Mouse (Mus musculus) adrenal gland, postnatal 25 days (tissue): ENCODE results near the gene Cabp4. TPM values are rescaled to one million over a fixed set of nuclear protein-coding genes. Genes with fewer than 3 reads are reported as not detected.

ENCODE experiments used
- DNase-seq: peaks from one replicate; pipeline ENCODE4 v3.0.0; 2021; ENCODE audit warnings: mixed read lengths
- total RNA-seq: library from RNA; stranded (reverse); gene quantifications from 2 replicates; pipeline ENCODE4 v1.2.3, GENCODE M21; 2021

Gene Cabp4
- total RNA-seq, 1 experiment from 2014 or later, result 0.94 TPM

GRCm38 (mm10) chr19:4100718-4101261 lies 43.0 kb downstream of the Cabp4 start:
- DNase-seq, result peak; percentile 72

DNA sequence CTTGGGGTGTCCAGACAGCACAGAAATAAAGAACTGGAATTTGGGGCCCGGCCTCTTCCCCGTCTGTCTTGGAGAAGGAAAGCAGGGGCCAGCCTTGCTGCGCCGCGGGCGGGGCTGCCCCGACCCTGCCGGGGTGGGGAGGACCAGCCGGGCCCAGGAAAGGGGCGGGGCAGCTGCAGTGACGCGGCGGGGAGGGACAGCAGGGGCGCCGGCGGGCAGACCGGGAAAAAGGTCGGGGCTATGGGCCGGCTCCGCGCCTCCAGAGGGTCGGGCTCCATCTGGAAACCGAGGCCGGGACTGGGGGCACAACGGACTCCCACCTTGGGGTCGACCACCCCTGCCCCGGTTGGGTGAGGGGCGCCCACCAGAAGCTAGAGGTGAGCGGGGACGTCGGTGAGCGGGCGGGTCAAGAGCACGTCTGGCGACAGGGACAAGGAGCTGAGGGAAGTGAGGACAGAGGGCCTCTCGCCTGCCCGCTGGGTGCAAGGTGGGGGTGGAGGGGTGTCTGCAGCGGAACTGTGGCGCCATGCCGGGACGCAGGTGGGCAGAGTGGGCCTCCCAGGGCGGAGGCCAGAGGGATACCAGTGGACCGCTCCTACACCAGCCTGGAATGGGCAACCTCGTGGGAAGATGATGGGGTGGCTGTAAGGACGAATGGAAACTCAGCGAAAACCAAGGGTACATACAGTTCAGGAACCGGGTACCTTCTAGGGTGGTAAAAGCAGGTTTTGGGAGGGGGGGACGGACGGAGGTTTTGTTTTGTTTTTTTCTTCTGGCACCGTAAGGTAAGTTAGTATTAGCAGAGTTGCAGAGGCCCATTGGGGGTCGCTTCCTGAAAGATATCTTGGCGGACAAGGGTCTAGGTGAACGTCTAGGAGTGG lies 43.8 kb downstream of the Cabp4 start, which contains the start of gene Pitpnm1:
Pitpnm1 (plus strand) TSS at position 162 of the 881 bp plus-strand sequence.
- DNase-seq, result peak; percentile 89

- peak; percentile 94 for DNase-seq
Observed at GRCm38 (mm10) chr19:4099056-4099455, 44.8 kb downstream of the Cabp4 start.

DNA sequence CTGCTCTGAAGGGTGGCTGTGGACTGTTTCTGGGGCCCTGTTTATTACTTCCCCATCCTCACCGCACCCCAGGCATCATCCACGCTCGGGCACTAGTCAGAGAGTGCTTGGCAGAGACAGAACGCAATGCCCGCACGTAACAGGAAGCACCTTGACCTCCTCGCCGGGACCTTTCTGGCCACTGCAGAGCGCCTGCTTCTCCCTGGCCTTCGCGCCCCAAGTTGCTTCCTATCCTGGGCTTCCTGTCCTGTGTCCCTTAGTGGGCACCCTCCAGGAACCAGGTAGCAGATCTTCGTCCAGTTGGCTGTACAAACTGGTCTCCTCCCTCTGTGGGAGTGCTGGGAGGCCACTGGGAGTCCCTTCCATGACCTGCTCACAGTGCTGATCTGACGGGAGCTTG lies 45.4 kb downstream of the Cabp4 start:
- no peak for DNase-seq

GRCm38 (mm10) chr19:4097441-4097825 lies 46.4 kb downstream of the Cabp4 start:
- DNase-seq, result peak; percentile 80

GRCm38 (mm10) chr19:4096642-4097440 lies 47.0 kb downstream of the Cabp4 start, which contains the start of gene Cdk2ap2:
Gene Cdk2ap2 (plus strand): TSS chr19:4097182.
- DNase-seq, result peak; percentile 100

DNA sequence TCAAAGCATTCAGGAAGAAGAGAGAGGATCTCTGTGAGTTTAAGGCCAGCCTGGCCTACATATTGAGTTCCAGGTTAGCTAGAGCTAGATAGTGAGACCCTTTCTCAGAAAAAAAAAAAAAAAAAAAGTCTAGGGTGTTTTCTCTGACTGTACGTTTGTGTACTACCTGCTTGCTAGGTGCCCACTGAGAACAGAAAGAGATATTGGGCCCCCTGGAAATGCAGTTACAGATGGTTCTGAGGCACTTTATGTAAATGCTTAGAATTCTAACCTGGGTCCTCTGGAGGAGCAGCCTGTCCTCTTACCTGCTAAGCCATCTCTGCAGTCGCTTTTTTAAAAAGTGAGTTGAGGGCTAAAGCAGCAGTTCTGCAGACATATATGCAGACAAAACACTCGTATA lies 48.0 kb downstream of the Cabp4 start:
- no peak for DNase-seq

DNA sequence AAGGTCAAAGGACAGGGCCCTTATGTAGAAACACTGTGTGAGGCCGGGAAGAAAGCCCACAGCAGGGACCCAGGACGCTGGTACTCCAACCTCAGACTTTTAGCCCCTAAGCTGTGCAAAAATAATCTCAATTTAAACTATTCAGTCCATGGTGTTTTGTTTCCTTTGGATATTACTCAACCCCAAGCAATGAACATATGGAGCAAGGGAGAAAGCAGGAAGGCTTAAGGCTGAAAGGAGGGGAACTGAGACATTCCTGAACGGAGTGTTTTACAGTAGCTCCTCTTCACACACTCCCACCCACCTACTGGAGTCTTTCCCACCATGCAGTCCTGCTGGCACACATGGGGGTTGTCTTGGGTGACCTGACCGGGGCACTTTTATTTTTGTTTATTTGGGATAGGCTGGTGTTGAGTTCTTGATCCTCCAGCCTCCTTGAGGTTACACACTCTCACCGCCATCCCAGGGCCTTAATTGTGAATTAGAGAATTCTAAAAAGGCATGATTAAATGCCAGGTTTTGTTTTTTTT lies 49.0 kb downstream of the Cabp4 start:
- DNase-seq, result no peak

DNA sequence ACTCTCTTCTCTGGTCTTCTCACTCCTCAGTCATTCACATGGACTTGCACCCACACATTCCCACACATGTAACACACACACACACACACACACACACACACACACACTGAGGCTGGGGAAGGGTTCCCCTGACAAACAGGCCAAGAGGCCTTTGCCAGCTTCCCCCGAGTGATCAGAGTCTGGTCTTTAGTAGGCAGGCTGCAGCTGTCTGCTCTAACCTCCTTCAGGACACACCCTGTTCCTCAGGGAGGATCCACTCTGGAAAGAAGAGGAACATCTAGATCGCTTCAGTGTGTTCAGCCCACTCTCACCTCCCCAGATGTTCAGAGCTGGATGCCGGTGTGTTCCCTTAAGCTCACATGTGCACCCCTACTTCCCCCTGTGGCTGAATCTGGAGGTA lies 49.5 kb downstream of the Cabp4 start:
- no peak for DNase-seq

- DNase-seq, result no peak
Observed at GRCm38 (mm10) chr19:4093772-4094171, 50.1 kb downstream of the Cabp4 start.

- DNase-seq, result no peak
Observed at GRCm38 (mm10) chr19:4092750-4093149, 51.1 kb downstream of the Cabp4 start.

DNA sequence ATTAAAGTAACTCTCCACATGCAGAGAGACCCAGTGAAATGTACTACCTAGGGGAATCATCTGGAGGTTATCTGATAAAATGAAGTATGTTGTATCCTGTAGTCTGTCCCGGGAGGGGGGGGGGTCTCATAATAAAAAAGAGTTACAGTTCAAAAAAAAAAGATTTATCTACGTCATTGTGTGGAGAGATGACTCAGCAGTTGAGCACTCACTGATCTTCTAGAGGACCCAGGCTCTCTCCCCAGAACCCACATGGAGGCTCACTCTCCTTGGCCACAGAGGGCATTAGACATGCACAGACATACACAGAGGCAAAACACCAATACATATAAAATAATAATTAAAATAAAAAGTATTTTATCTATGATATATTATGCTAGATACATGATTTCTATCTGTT lies 52.5 kb downstream of the Cabp4 start:
- no peak for DNase-seq

DNA sequence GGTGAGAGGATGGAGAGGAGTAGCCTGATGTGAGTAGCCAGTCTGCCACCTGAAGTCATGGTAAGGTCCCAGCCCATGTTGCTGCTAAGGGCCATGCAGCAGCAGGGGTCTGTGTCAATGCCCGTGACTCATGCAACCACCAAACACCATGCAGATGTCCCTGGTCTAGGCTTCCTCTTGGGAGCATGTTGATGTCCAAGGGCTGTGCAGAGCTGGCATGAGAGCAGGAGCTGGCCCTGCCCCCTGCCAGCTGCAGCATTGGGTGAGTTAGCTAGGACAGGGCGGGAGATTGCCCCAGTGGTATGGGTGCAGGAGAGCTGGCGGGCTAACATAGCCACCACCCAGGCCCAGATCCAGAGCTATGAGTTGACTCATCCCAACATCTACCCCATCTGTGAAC lies 53.4 kb downstream of the Cabp4 start:
- no peak for DNase-seq

DNA sequence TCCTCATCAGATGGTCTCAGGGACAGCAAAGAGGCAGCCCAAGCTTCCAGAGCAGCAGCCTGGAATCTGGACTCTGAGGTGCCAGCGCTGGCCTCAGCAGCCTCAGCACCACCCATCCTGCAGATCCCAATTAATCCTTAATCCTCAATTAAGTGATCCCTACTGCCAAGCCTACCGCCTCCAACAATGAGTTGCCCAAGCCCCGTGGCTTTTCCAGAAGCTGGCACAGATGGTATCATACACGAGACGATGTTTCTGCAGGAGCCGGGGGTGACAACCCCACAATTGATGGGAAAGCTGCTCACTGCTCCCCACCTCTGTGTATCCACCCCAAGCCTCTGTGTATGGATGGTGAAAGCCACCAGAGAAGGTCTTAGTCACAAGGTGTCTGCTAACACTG lies 54.7 kb downstream of the Cabp4 start:
- DNase-seq, result no peak

DNA sequence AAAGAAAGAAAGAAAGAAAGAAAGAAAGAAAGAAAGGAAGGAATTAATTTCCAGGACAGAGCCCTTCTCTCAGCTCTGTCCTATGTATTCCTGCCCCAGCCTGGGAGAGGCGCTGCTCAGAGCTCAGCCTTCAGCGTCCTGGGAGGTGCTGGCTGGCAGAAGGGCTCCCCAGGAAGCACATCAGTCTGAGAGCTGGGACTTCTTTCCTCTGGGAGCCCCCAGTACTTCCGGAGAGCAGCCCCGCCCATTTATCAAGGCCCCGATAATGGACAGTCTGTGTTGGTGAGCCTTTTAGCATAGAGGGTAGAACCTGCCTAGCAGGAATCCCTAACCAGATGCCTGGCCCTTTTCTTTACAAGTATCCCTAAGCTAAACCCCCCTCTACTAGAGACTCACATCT lies 55.7 kb downstream of the Cabp4 start:
- no peak for DNase-seq

- DNase-seq, result no peak
Observed at GRCm38 (mm10) chr19:4087090-4087489, 56.7 kb downstream of the Cabp4 start.

GRCm38 (mm10) chr19:4086156-4086555 lies 57.7 kb downstream of the Cabp4 start:
- no peak for DNase-seq

Other genes with a start within 250 kb of the Cabp4 start
- gene Tcirg1, start 236.9 kb downstream of the Cabp4 start, total RNA-seq, result 83.9 and 87.0 TPM in 2 replicates
- 338 and 341 TPM in 2 replicates for gene Ndufs8, start 231.3 kb downstream of the Cabp4 start, total RNA-seq
- 131 and 209 TPM in 2 replicates for gene Aldh3b1, start 214.2 kb downstream of the Cabp4 start, total RNA-seq
- gene Unc93b1, start 208.8 kb downstream of the Cabp4 start, total RNA-seq, result 46.5 and 69.6 TPM in 2 replicates
- 0.48 and 1.3 TPM in 2 replicates for gene Aldh3b3, start 185.4 kb downstream of the Cabp4 start, total RNA-seq
- gene Aldh3b2, start 171.7 kb downstream of the Cabp4 start, total RNA-seq, result 10.0 and 11.6 TPM in 2 replicates
- 18.5 and 27.6 TPM in 2 replicates for gene Acy3, start 157.5 kb downstream of the Cabp4 start, total RNA-seq
- not detected in 2 replicates for gene Tbx10, start 151.3 kb downstream of the Cabp4 start, total RNA-seq
- 18.7 and 24.8 TPM in 2 replicates for gene Nudt8, start 143.5 kb downstream of the Cabp4 start, total RNA-seq
- 1.3 and 1.7 TPM in 2 replicates for gene Gm49405, start 143.4 kb downstream of the Cabp4 start, total RNA-seq
- 0.76 and 2.4 TPM in 2 replicates for gene Doc2g, start 140.7 kb downstream of the Cabp4 start, total RNA-seq
- gene Ndufv1, start 131.2 kb downstream of the Cabp4 start, total RNA-seq, result 244 and 297 TPM in 2 replicates
- 383 and 392 TPM in 2 replicates for gene Gstp1, start 106.0 kb downstream of the Cabp4 start, total RNA-seq
- gene Gstp2, start 98.0 kb downstream of the Cabp4 start, total RNA-seq, result 58.6 and 65.7 TPM in 2 replicates
- gene Gstp3, start 84.5 kb downstream of the Cabp4 start, total RNA-seq, result 0.76 and 5.2 TPM in 2 replicates
- gene Cabp2, start 62.5 kb downstream of the Cabp4 start, total RNA-seq, result not detected in 2 replicates
- gene Cdk2ap2, start 46.9 kb downstream of the Cabp4 start, total RNA-seq, result 84.7 and 88.0 TPM in 2 replicates
- gene Pitpnm1, start 44.0 kb downstream of the Cabp4 start, total RNA-seq, result 54.8 and 73.7 TPM in 2 replicates
- 108 and 117 TPM in 2 replicates for gene Aip, start 18.2 kb downstream of the Cabp4 start, total RNA-seq
- 0.12 TPM in 1 of 2 replicates, not detected in the other for gene Gpr152, start 4.2 kb downstream of the Cabp4 start, total RNA-seq
- 179 and 226 TPM in 2 replicates for gene Coro1b, start 4.6 kb upstream of the Cabp4 start, total RNA-seq
- 3.9 and 6.0 TPM in 2 replicates for gene Ptprcap, start 9.6 kb upstream of the Cabp4 start, total RNA-seq
- 48.8 and 52.6 TPM in 2 replicates for gene Rps6kb2, start 19.3 kb upstream of the Cabp4 start, total RNA-seq
- gene Carns1, start 31.4 kb upstream of the Cabp4 start, total RNA-seq, result 2.6 and 4.1 TPM in 2 replicates
- 1.0 TPM in 1 of 2 replicates, not detected in the other for gene Tbc1d10c, start 47.3 kb upstream of the Cabp4 start, total RNA-seq
- gene Ppp1ca, start 48.0 kb upstream of the Cabp4 start, total RNA-seq, result 373 and 392 TPM in 2 replicates
- 10.1 and 10.8 TPM in 2 replicates for gene Rad9a, start 57.6 kb upstream of the Cabp4 start, total RNA-seq
- 11.0 and 14.5 TPM in 2 replicates for gene Clcf1, start 70.2 kb upstream of the Cabp4 start, total RNA-seq
- not detected in 2 replicates for gene AC109138.7, start 70.3 kb upstream of the Cabp4 start, total RNA-seq
- gene Pold4, start 87.9 kb upstream of the Cabp4 start, total RNA-seq, result 56.8 and 60.4 TPM in 2 replicates
- 35.6 and 52.3 TPM in 2 replicates for gene Ssh3, start 125.1 kb upstream of the Cabp4 start, total RNA-seq
- 4.3 and 4.9 TPM in 2 replicates for gene Ankrd13d, start 139.1 kb upstream of the Cabp4 start, total RNA-seq
- 45.8 and 59.4 TPM in 2 replicates for gene Grk2, start 162.2 kb upstream of the Cabp4 start, total RNA-seq